Mouse (Mus musculus) neutrophil, adult 59 days (primary cell): ENCODE measurements around the gene Atp13a2. TPM values are rescaled to one million over a fixed set of nuclear protein-coding genes. Genes with fewer than 3 reads are reported as not detected.

Experiments used
- total RNA-seq, 2 experiments: library from RNA; stranded (reverse); gene quantifications; 1 replicate in 1 of 2; 2 replicates in 1 of 2; pipeline ENCODE4 v1.2.4; 2023

Gene Atp13a2
- total RNA-seq: 10 to 100 TPM; 38.1 to 53.5 TPM

DNA sequence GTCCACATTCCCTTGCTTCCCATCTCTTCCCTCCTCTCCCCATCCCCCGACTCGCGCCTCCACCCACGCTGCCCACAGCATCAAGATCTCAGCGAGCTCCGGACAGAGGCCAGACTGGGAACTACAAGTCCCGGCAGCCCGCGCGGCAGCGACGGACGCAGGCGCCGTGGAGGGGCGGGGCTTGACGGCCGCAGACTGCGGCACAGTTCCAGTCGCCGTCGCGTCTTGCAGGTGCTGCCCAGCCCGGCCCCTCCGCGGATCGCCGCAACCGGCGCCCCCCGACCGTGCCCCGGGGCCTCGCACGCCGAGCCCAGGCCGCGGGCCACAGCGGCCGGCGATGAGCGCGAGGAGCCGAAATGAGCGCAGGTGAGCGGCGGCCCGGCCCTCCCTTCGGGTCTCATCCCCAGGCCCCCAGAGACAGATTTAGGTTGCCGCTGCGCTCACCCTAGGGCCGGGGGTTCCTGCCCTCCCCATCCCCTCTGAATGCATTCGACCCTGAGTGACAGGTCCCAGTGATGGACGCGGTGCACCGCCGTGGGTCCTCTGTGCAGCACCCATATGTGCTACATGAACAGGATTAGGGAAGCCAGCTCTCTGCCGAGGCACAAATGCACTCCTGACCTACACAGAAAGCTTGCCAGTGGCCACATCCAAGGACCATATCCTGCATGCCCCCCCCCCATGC, at the start of gene Atp13a2:
Gene Atp13a2 (plus strand): TSS at position 163 of the 685 bp plus-strand sequence.

DNA sequence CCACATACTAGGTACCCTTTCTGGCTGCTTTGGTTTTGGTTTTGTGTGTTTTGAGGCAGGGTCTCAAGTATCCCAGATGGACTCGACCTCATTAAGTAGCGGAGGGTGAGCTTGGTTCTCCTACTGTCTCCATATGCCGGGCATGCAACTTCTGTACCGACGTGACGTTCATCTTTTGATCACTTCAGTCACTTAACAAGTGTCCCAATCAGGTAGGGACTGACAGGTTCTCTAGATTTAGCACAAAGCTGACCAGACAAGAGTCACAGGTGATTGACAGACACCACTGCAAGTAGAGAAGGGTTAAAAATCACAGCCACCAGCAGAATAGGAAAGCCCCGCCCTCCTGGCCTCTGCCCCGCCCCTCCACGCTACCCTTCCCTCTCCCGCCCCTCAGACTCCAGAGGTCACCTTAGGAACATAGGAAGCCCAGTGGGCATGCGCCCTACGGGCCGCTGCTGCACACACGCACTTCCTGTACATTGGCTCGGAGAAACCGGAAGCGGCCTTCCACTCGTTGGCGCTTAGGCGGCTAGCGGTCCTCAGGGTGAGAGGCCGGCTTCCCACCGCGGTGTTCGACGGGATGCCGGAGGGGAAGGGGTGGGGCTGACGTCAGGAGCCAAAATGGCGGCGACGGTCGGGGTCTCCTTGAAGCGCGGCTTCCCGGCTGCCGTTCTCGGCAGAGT, 25.7 kb upstream of the Atp13a2 start, which contains the start of gene Sdhb:
Gene Sdhb (plus strand): TSS at position 423 of the 686 bp plus-strand sequence.

DNA sequence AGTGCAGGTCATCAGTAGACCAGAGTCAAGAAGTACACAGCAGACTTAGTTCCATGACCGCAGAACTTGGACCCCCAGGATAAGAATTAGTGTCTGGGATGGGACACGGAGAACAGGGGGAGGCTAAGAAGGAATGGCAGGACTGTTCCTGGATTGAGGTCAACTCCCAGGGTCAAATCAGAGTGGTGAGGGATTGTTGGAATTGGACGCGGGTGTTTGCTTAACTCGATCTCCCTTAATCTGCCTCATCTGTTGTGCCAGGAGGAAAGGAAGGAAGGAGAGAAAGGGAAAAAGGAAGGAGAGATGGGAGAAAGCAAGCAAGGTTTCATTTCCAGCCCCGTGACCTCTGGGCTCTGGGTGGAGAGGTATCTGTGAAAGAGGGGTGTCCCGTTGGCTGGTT, 23.4 kb downstream of the Atp13a2 start, which contains the start of gene Mfap2:
Gene Mfap2 (plus strand): TSS at position 301 of the 400 bp plus-strand sequence.

Other genes with a start within 250 kb of the Atp13a2 start
- under 1 TPM in 1 of 2 experiments, not detected in 1; 0.20 TPM for gene Padi6, start 244.2 kb upstream of the Atp13a2 start, total RNA-seq
- gene Padi4, start 212.6 kb upstream of the Atp13a2 start, total RNA-seq: 100 to 1,000 TPM; 443 to 544 TPM
- under 1 TPM; 0.24 to 0.60 TPM for gene Padi3, start 176.2 kb upstream of the Atp13a2 start, total RNA-seq
- gene Padi1, start 141.1 kb upstream of the Atp13a2 start, total RNA-seq: not detected
- 10 to 100 TPM; 33.8 to 42.6 TPM for gene Padi2, start 80.5 kb upstream of the Atp13a2 start, total RNA-seq
- gene Sdhb, start 25.7 kb upstream of the Atp13a2 start, total RNA-seq: 10 to 100 TPM; 74.0 to 91.4 TPM
- not detected for gene Mfap2, start 23.5 kb downstream of the Atp13a2 start, total RNA-seq
- 10 to 100 TPM in 1 of 2 experiments, 1 to 10 TPM in 1; 8.9 to 10.2 TPM for gene Crocc, start 73.7 kb downstream of the Atp13a2 start, total RNA-seq
- 10 to 100 TPM; 78.5 to 93.0 TPM for gene Necap2, start 91.5 kb downstream of the Atp13a2 start, total RNA-seq
- gene Spata21, start 101.5 kb downstream of the Atp13a2 start, total RNA-seq: not detected
- gene Szrd1, start 152.9 kb downstream of the Atp13a2 start, total RNA-seq: 10 to 100 TPM; 87.8 to 88.9 TPM
- gene Fbxo42, start 161.0 kb downstream of the Atp13a2 start, total RNA-seq: 10 to 100 TPM; 22.2 to 28.3 TPM
- gene Rsg1, start 227.1 kb downstream of the Atp13a2 start, total RNA-seq: 1 to 10 TPM; 1.4 to 1.7 TPM